Comparison of ENCODE assay signal across 8 mouse cellular contexts in genomic region chr14:31428211-31429003, GRCm38 (mm10). TPM values are rescaled to one million over a fixed set of nuclear protein-coding genes. Genes with fewer than 3 reads are reported as not detected.
A peak's percentile ranks its signal among the peaks of the same experiment; 100 is the strongest.
DNase-seq lines count a peak whose midpoint lies in the region; ATAC-seq and TF ChIP-seq lines count a peak whose summit lies in the region.

No protein-coding gene starts in this region.

- intact Hi-C loops in heart, postnatal 25 days (cut with DNase I) = loop anchor here (2.0 kb wide), 1 partner anchor 16 kb away; no protein-coding TSS in a partner anchor

- TF ChIP-seq CTCF in spleen, adult 2 months (IDR thresholded peaks at IDR 0.05; ENCODE audit: extremely low read depth, insufficient read depth, insufficient read length, insufficient replicate concordance) = no peak
- no peak for TF ChIP-seq CTCF in cortical plate, adult 2 months (IDR thresholded peaks at IDR 0.05; ENCODE audit: extremely low read depth, insufficient read depth, low read length)

- 61% methylated on average over 15 of the region's 15 CpGs for WGBS in spleen, adult 2 months

- no peak overlapping the region for H3K4me3 ChIP-seq in spleen, adult 2 months (ENCODE audit: extremely low read depth, insufficient read depth, insufficient read length)
- no peak overlapping the region for H3K4me3 ChIP-seq in cortical plate, adult 2 months (ENCODE audit: insufficient read depth, low read length)

- no peak for TF ChIP-seq POLR2A in spleen, adult 2 months (IDR thresholded peaks at IDR 0.05; ENCODE audit: low read depth, low read length)
- TF ChIP-seq POLR2A in cortical plate, adult 2 months (IDR thresholded peaks at IDR 0.05; ENCODE audit: extremely low read depth, insufficient read depth, low read length) = 0 out of 2 replicates have a peak, but pooled peaks have one; percentile 17

- H3K27ac ChIP-seq in spleen, adult 2 months (ENCODE audit: insufficient read depth, low read length) = peak overlapping the region; percentile 13
- peak overlapping the region; percentile 17 for H3K27ac ChIP-seq in cortical plate, adult 2 months (ENCODE audit: insufficient read depth, low read length)

- no peak for ATAC-seq in megakaryocyte, adult 5-6 weeks (ENCODE audit: poor library complexity, severe bottlenecking)
- ATAC-seq in granulocyte monocyte progenitor cell, adult 5-6 weeks (replicated peaks; ENCODE audit: poor library complexity, severe bottlenecking) = no peak

- DNase-seq in spleen, adult 2 months (ENCODE audit: low read depth in 1 of 2, low spot score in 2 of 2) = no peak
- DNase-seq in spleen, postnatal 4 days (ENCODE audit: low spot score in 2 of 2) = no peak
- peak; percentile 66 for DNase-seq in heart, postnatal 25 days (ENCODE audit: low spot score)
- peak; percentile 82 for DNase-seq in layer of hippocampus, adult 9-11 months
- peak; percentile 53 to 70 for DNase-seq in lung, postnatal 4 days

- peaks cover 37% of the 10 kb centered on the region for H3K36me3 ChIP-seq in spleen, adult 2 months (ENCODE audit: control insufficient read depth, insufficient read depth, low read length)

- H3K4me1 ChIP-seq in spleen, adult 2 months (ENCODE audit: control insufficient read depth, insufficient read depth, insufficient read length) = peaks cover 40% of the 10 kb centered on the region
- H3K4me1 ChIP-seq in cortical plate, adult 2 months (ENCODE audit: control insufficient read depth, insufficient read depth, low read length) = peaks cover 16% of the 10 kb centered on the region

- H3K27me3 ChIP-seq in spleen, adult 2 months (ENCODE audit: control insufficient read depth, insufficient read depth, low read length) = no peaks in the 10 kb centered on the region

RNA-seq across cellular contexts. Expression of gene Sh3bp5, which starts 7.5 kb away (rescaled TPM):
- polyA plus RNA-seq in spleen, adult 2 months (2012; rRNA removed) = 36.0 and 43.0 TPM in 2 replicates
- polyA plus RNA-seq in cortical plate, adult 2 months (2012; rRNA removed) = 43.8 and 55.2 TPM in 2 replicates
- total RNA-seq in heart, postnatal 25 days (2021) = 10 to 100 TPM; 41.0 to 58.1 TPM
- 52.3 and 52.8 TPM in 2 replicates for total RNA-seq in megakaryocyte, adult 5-6 weeks (2015)
- total RNA-seq in megakaryocyte, adult 5-6 weeks (2017) = 26.4 and 36.1 TPM in 2 replicates
- 5.0 and 6.3 TPM in 2 replicates for total RNA-seq in granulocyte monocyte progenitor cell, adult 5-6 weeks (2014; fragmentation: Nextera tagmentation)
- total RNA-seq in granulocyte monocyte progenitor cell, adult 5-6 weeks (2017) = 2.7 and 2.8 TPM in 2 replicates

Comparison
In these comparisons a context has a peak if more than half of its experiments do, and no peak if none do; other contexts are left out.
1. DNase-seq: peak in heart, postnatal 25 days (single experiment), layer of hippocampus, adult 9-11 months (single experiment) and lung, postnatal 4 days (2 of 2); none in spleen, adult 2 months (0 of 2) and spleen, postnatal 4 days (0 of 2).